Mouse (Mus musculus) limb, embryonic 12.5 days (tissue): ENCODE data around the gene Lingo2. TPM values are rescaled to one million over a fixed set of nuclear protein-coding genes. Genes with fewer than 3 reads are reported as not detected.
A peak's percentile ranks its signal among the peaks of the same experiment; 100 is the strongest.

Source experiments
- ATAC-seq: fragments of 200-750 bp; cut with Nextera tagmentation; 2 replicates; pipeline ENCODE4 v1.8.0; 2017; ENCODE audit warnings: low read depth, moderate TSS enrichment; ENCODE audit not compliant: insufficient number of reproducible peaks, insufficient read depth, low FRiP score, low TSS enrichment
- H3K27ac ChIP-seq: fragments of 300-500 bp; sonication (generic); 2 replicates; pipeline ENCODE4 v1.5.1; 2016; ENCODE audit warnings: mild to moderate bottlenecking, moderate library complexity
- H3K27me3 ChIP-seq: fragments of 300-500 bp; sonication (generic); 2 replicates; pipeline ENCODE4 v1.6.1; 2016; ENCODE audit warnings: mild to moderate bottlenecking, moderate library complexity
- H3K36me3 ChIP-seq: fragments of 300-500 bp; sonication (generic); 2 replicates; pipeline ENCODE4 v1.6.1; 2016; ENCODE audit warnings: mild to moderate bottlenecking, moderate library complexity
- H3K4me1 ChIP-seq: fragments of 300-500 bp; sonication (generic); replicated peaks from 2 replicates; pipeline ENCODE4 v1.6.1; 2016
- H3K4me2 ChIP-seq: fragments of 300-500 bp; sonication (generic); 2 replicates; pipeline ENCODE4 v1.6.1; 2016; ENCODE audit warnings: mild to moderate bottlenecking, moderate library complexity
- H3K4me3 ChIP-seq: fragments of 300-500 bp; sonication (generic); replicated peaks from 2 replicates; pipeline ENCODE4 v1.5.1; 2016; ENCODE audit warnings: mild to moderate bottlenecking
- H3K9ac ChIP-seq: fragments of 300-500 bp; sonication (generic); replicated peaks from 2 replicates; pipeline ENCODE4 v1.6.1; 2016; ENCODE audit warnings: mild to moderate bottlenecking, moderate library complexity
- H3K9me3 ChIP-seq: fragments of 300-500 bp; sonication (generic); 2 replicates; pipeline ENCODE4 v1.6.1; 2016; ENCODE audit warnings: mild to moderate bottlenecking, moderate library complexity
- WGBS: fragments of 180-500 bp; shearing (Covaris S2); methylation state at CpG from one replicate; pipeline ENCODE4 v1.1.7; 2016; 5-methylcytosine and 5-hydroxymethylcytosine counted together
- polyA plus RNA-seq: library from polyadenylated mRNA; unstranded; fragments of >200 nt; fragmentation: Nextera tagmentation; extraction: Ambion mirVana; gene quantifications from 2 replicates; pipeline ENCODE4 v1.2.1, GENCODE M21; 2016

The Lingo2 gene
- polyA plus RNA-seq = 1.4 and 1.5 TPM in 2 replicates

GRCm38 (mm10) chr4:36951150-36951954 lies at the start of gene Lingo2:
Lingo2 (minus strand) TSS chr4:36951747.
- peak within 1 kb of the TSS; percentile 47 for H3K9ac ChIP-seq
- H3K27ac ChIP-seq = no peak within 1 kb of the TSS
- no peaks in the 10 kb centered on the region for H3K36me3 ChIP-seq

DNA sequence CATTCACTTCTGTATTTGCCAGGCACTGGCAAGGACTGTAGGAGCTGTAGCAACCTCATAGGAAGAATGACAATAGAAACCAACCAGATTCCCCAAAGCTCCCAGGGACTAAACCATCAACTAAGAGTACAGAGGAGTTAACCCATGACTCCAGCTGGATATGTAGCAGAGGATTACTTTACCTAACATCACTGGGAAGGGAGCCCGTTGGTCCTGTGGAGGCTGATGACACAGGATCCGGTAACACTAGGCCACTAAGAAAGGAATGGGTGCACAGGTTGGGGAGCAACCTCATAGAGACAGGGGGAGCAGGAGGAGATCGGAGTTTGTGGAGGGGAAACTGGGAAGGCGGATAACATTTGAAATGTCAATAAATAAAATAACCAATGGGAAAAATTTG lies 21.8 kb upstream of the Lingo2 start:
- no peaks in the 10 kb centered on the region for H3K9me3 ChIP-seq
- ATAC-seq = no peak
- 84% methylated on average over 4 of the region's 4 CpGs for WGBS

More at GRCm38 (mm10) chr4:36951150-36951954, at the start of gene Lingo2:
- 2% methylated on average over 48 of the region's 61 CpGs for WGBS
- peaks cover 18% of the 10 kb centered on the region for H3K4me1 ChIP-seq
- H3K4me2 ChIP-seq = peak within 1 kb of the TSS; percentile 98
- H3K9me3 ChIP-seq = no peaks in the 10 kb centered on the region
- peak within 1 kb of the TSS; percentile 56 for H3K4me3 ChIP-seq
- peaks cover 55% of the 10 kb centered on the region for H3K27me3 ChIP-seq
- no peak for ATAC-seq

DNA sequence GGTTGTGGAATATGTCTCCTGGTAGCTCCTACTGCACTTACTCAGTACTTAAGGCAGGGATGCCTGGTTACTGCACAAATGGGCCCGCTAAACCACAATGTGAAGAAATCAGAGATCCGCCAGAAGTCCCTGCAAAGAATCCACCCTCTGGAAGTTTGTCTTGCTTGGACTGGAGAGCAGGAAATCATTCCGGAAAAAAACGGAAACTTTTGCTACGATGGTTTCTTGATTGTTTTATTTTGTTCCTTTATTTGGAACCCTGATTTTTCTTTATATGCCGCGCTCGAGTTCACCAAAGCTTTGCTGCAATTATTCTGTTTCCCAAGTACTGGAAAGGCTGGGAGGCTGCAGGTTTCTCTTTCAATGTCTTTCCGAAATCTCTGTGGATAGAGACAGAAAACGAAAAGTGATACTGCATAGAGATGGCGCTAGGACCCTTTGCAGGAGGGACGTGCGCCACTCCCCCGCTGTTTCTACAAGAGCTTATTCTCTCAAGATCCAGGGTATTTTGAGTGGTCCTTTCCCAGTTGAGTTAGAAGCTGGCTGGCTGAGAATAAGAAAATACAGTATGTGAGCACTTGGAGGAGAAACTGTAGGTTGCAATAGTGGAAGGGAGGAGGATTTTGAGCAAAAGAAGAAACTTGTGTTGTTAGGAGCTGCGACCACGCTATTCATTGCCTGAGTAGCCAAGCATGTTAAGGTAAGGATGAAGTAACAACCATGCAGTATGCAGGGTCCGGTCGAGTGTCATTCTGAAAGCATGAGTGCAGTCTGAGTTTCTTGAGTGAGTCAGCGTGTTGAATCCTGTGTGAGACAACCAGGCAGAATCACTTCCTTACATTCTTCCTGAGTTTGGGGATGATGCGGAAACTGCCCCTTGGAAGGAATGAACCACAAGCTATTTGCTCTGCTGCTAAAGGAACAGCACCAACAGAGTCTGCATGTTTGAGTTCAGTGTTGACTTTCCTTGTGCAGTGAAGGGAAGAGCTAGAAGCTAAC lies 1.2 kb upstream of the Lingo2 start:
- peaks cover 18% of the 10 kb centered on the region for H3K4me1 ChIP-seq
- no peaks in the 10 kb centered on the region for H3K9me3 ChIP-seq
- H3K27me3 ChIP-seq = peaks cover 55% of the 10 kb centered on the region
- no peak overlapping the region for H3K27ac ChIP-seq
- no peaks in the 10 kb centered on the region for H3K36me3 ChIP-seq
- no peak for ATAC-seq
- H3K4me3 ChIP-seq = peak overlapping the region; percentile 56
- 10% methylated on average over 20 of the region's 20 CpGs for WGBS
- H3K9ac ChIP-seq = no peak overlapping the region
- H3K4me2 ChIP-seq = peak overlapping the region; percentile 98

More for the DNA sequence above, 21.8 kb upstream of the Lingo2 start:
- no peak overlapping the region for H3K4me2 ChIP-seq
- H3K4me3 ChIP-seq = no peak overlapping the region
- no peaks in the 10 kb centered on the region for H3K4me1 ChIP-seq
- H3K36me3 ChIP-seq = no peaks in the 10 kb centered on the region
- H3K27ac ChIP-seq = no peak overlapping the region
- no peak overlapping the region for H3K9ac ChIP-seq
- no peaks in the 10 kb centered on the region for H3K27me3 ChIP-seq

DNA sequence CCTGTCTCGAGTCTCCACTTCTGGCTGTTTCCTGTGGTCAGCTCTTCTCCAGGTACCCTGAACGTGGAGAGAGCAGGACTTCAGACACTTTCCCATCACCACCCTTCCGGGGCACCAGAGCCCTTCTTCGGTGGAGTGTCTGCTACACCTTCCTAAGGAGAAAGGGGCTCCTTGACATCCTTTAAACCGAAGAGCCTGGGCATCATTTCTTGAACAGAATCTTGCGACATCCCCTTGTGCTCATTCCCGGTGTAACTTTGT lies 338 bp upstream of the Lingo2 start:
- peaks cover 55% of the 10 kb centered on the region for H3K27me3 ChIP-seq
- under 1% methylated on average over 7 of the region's 7 CpGs for WGBS
- H3K27ac ChIP-seq = no peak overlapping the region
- H3K9ac ChIP-seq = peak overlapping the region; percentile 47
- H3K4me2 ChIP-seq = peak overlapping the region; percentile 98
- H3K9me3 ChIP-seq = no peaks in the 10 kb centered on the region
- ATAC-seq = no peak
- no peaks in the 10 kb centered on the region for H3K36me3 ChIP-seq
- peak overlapping the region; percentile 56 for H3K4me3 ChIP-seq
- H3K4me1 ChIP-seq = peaks cover 18% of the 10 kb centered on the region

- Histone ChIP-seq H3K36me3 (no peaks in the 10 kb centered on the region), H3K4me2 (peak overlapping the region; percentile 98), H3K27me3 (peaks cover 55% of the 10 kb centered on the region), H3K4me3 (peak overlapping the region; percentile 56), H3K4me1 (peaks cover 18% of the 10 kb centered on the region), H3K27ac (no peak overlapping the region), H3K9me3 (no peaks in the 10 kb centered on the region), H3K9ac (peak overlapping the region; percentile 47; the same call in 1 of the 2 replicates)
- no peak for ATAC-seq
- 1% methylated on average over 11 of the region's 11 CpGs for WGBS
Observed at GRCm38 (mm10) chr4:36950790-36951149, 777 bp downstream of the Lingo2 start.

GRCm38 (mm10) chr4:36950021-36950751 lies 1.4 kb downstream of the Lingo2 start:
- Histone ChIP-seq H3K9me3 (no peaks in the 10 kb centered on the region), H3K4me3 (peak overlapping the region; percentile 56), H3K36me3 (no peaks in the 10 kb centered on the region), H3K9ac (peak overlapping the region; percentile 47; the same call in 1 of the 2 replicates), H3K27me3 (peaks cover 55% of the 10 kb centered on the region), H3K27ac (no peak overlapping the region), H3K4me1 (peaks cover 18% of the 10 kb centered on the region), H3K4me2 (peak overlapping the region; percentile 98)
- ATAC-seq = peak; percentile 86
- under 1% methylated on average over 43 of the region's 43 CpGs for WGBS

- no peak overlapping the region for H3K9ac ChIP-seq
- no peak for ATAC-seq
- H3K4me2 ChIP-seq = no peak overlapping the region
- WGBS = 82% methylated on average over 1 of the region's 1 CpGs
- H3K4me1 ChIP-seq = no peaks in the 10 kb centered on the region
- no peaks in the 10 kb centered on the region for H3K27me3 ChIP-seq
- H3K9me3 ChIP-seq = no peaks in the 10 kb centered on the region
- no peaks in the 10 kb centered on the region for H3K36me3 ChIP-seq
- H3K27ac ChIP-seq = no peak overlapping the region
- no peak overlapping the region for H3K4me3 ChIP-seq
Observed at GRCm38 (mm10) chr4:36890810-36891209, 60.7 kb downstream of the Lingo2 start.

- no peaks in the 10 kb centered on the region for H3K36me3 ChIP-seq
- no peak overlapping the region for H3K9ac ChIP-seq
- H3K27me3 ChIP-seq = no peaks in the 10 kb centered on the region
- no peak overlapping the region for H3K27ac ChIP-seq
- no peak for ATAC-seq
- H3K4me3 ChIP-seq = no peak overlapping the region
- 94% methylated on average over 3 of the region's 3 CpGs for WGBS
- no peaks in the 10 kb centered on the region for H3K4me1 ChIP-seq
- H3K9me3 ChIP-seq = no peaks in the 10 kb centered on the region
- H3K4me2 ChIP-seq = no peak overlapping the region
Observed at GRCm38 (mm10) chr4:36890365-36890764, 61.2 kb downstream of the Lingo2 start.

DNA sequence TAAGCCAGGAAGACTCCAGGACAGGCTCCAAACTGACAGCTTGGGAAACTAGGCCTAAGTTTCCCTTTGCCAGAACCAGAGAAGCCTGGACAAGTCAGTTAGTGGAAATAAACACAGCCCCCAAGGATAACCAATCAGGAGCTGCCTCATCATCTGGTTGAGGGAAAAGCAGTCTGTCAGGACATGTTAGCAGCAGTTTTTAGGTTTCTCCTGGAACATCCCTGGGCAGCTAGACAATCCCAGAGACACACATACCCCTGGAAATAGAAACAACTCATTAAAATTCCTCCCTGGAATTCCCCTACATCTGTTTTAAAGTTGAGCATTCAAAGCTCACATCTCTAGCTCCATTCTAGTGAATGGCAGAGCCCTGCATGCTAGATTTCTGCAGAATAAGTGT lies 76.8 kb downstream of the Lingo2 start:
- Histone ChIP-seq H3K36me3 (no peaks in the 10 kb centered on the region), H3K4me2 (no peak overlapping the region), H3K9ac (no peak overlapping the region), H3K9me3 (no peaks in the 10 kb centered on the region), H3K27me3 (no peaks in the 10 kb centered on the region), H3K4me3 (no peak overlapping the region), H3K4me1 (no peaks in the 10 kb centered on the region), H3K27ac (no peak overlapping the region)
- no peak for ATAC-seq

DNA sequence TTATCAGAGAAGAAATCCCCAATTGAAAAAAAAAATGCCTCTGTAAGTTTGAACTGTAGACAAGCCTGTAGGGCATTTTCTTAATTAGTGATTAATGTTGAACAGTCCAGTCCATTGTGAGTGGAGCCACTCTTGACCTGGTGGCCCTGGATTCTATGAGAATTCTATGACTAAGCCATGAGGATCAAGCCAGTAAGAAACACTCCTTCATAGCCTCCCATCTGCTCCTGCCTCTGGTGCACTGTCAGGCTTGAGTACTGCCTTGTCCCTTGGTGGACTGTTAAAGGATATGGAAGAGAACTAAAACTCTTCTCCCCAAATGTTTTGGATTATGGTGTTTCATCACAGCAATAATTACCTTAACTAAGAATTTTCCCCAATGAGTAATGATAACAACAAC lies 126.6 kb downstream of the Lingo2 start:
- H3K9me3 ChIP-seq = no peaks in the 10 kb centered on the region
- H3K36me3 ChIP-seq = no peaks in the 10 kb centered on the region
- H3K9ac ChIP-seq = no peak overlapping the region
- H3K27me3 ChIP-seq = no peaks in the 10 kb centered on the region
- ATAC-seq = no peak
- no peaks in the 10 kb centered on the region for H3K4me1 ChIP-seq
- H3K4me2 ChIP-seq = no peak overlapping the region
- H3K27ac ChIP-seq = no peak overlapping the region
- H3K4me3 ChIP-seq = no peak overlapping the region

- Histone ChIP-seq H3K9ac (no peak overlapping the region), H3K27me3 (no peaks in the 10 kb centered on the region), H3K4me3 (no peak overlapping the region), H3K4me2 (no peak overlapping the region), H3K27ac (no peak overlapping the region), H3K4me1 (no peaks in the 10 kb centered on the region), H3K36me3 (no peaks in the 10 kb centered on the region), H3K9me3 (no peaks in the 10 kb centered on the region)
- no peak for ATAC-seq
Observed at GRCm38 (mm10) chr4:36821914-36822313, 129.6 kb downstream of the Lingo2 start.
